Mouse (Mus musculus) liver, embryonic 14 days (tissue): ENCODE data around the gene Tnfrsf13c. TPM values are rescaled to one million over a fixed set of nuclear protein-coding genes. Genes with fewer than 3 reads are reported as not detected.

Experiments
- polyA plus RNA-seq: library from polyadenylated mRNA; depleted of rRNA; stranded (reverse); fragments of >200 nt; gene quantifications from 2 replicates; pipeline ENCODE4 v1.2.3, GENCODE M21; 2012; rRNA removed

Gene Tnfrsf13c
- polyA plus RNA-seq: 0.46 and 0.47 TPM in 2 replicates

DNA sequence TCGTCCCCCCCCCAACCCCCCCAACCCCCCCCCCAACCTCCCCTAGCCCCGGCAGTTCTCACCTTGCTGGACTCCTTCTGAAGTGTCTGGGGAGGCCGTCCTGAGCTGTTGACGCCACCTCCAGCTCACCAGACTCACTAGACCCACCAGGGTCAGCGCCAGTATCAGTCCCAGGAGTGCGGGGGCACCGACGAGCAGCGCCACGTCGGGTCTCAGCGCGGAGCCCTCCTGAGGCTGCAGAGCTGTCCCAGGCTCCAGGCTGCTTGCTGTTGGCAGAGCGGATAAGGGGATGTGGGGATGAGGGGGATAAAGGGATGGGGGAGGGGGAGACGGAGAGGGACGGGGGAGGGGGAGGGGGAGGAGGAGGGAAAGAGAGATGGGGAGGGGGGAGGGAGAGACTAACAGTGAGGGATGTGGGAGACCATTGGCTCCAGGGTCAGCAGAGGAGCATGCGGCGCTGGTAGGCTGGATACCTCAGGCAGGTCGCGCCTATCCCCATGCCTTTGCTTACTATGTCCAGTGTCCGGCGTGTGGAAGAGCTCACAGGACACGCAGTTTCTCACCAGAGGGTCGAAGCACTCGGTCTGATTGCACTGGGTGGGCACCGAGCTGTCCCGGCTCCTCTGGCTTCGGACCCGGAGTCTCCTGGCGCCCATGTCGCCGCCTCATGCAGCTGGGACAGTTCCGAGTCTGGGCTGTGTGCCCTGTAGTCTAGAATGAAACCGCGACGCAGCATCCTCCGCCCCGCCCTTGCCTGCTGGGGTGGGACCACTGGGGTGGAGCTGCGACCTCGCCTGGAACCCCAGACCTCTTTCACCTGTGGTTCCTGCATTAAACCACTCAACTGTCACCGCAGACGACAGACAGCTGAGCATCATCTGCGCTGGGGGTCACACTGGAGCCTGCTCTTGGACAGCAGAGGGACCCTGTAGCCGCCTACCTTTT is at the start of gene Tnfrsf13c:
TSS of gene Tnfrsf13c (minus strand) at position 713 of the 945 bp plus-strand sequence.

GRCm38 (mm10) chr15:82252097-82252496 is 27.9 kb upstream of the Tnfrsf13c start, which contains the start of gene 1500009C09Rik:
Gene 1500009C09Rik, plus strand, starts transcription at chr15:82252397.

DNA sequence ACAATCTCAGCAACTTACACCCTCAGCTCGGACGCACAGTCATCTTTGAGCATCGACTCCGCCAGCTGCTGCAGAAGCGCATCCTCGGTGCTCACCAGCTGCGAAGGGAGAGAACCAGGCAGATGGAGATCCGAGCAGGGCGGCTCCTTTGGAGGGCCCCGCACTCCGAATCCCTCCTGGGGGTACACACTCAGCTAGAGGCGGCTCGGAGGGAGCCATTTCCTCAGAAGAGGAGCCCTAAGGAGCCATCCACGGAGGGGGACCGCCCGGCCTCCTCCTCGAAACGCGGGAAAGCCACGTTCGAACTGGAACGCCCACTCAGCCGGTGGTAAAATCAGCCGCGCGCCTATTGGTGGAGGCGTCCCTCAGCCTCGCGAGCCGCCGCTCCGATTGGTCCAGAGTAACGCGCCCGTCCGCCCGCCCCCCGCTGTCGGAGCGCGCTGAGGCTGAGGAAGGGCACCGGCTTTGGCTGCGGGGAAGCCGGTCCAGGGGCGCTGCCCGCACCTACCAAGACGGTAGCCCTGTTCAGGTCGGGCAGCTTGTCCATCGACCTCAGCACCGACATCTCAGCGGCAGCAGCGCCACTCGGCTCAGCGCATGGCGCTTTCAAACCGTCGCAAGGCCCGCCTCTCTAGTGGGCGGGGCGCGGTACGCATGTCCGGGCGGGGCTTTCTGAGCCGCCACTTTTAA is 20.1 kb upstream of the Tnfrsf13c start, which contains the start of gene Cenpm:
TSS of gene Cenpm (minus strand) at position 634 of the 690 bp plus-strand sequence.

GRCm38 (mm10) chr15:82212752-82213063 is 11.5 kb downstream of the Tnfrsf13c start, which contains the start of gene Shisa8:
Gene Shisa8, minus strand, starts transcription at chr15:82212815.

Other genes starting within 250 kb of the Tnfrsf13c start
- gene 1700029P11Rik, start 243.8 kb downstream of the Tnfrsf13c start, polyA plus RNA-seq: not detected in 2 replicates
- gene Xrcc6, start 236.5 kb downstream of the Tnfrsf13c start, polyA plus RNA-seq: 25.7 and 26.3 TPM in 2 replicates
- gene Desi1, start 190.5 kb downstream of the Tnfrsf13c start, polyA plus RNA-seq: 8.6 and 10.6 TPM in 2 replicates
- 79.2 and 87.2 TPM in 2 replicates for gene Snu13, start 176.8 kb downstream of the Tnfrsf13c start, polyA plus RNA-seq
- gene 4930407I10Rik, start 165.2 kb downstream of the Tnfrsf13c start, polyA plus RNA-seq: not detected in 2 replicates
- gene Mei1, start 154.4 kb downstream of the Tnfrsf13c start, polyA plus RNA-seq: not detected in 2 replicates
- gene Ccdc134, start 96.4 kb downstream of the Tnfrsf13c start, polyA plus RNA-seq: 7.3 and 8.1 TPM in 2 replicates
- gene Srebf2, start 77.2 kb downstream of the Tnfrsf13c start, polyA plus RNA-seq: 26.1 and 27.1 TPM in 2 replicates
- gene Shisa8, start 11.6 kb downstream of the Tnfrsf13c start, polyA plus RNA-seq: 0.11 and 0.16 TPM in 2 replicates
- gene Cenpm, start 20.4 kb upstream of the Tnfrsf13c start, polyA plus RNA-seq: 19.1 and 21.4 TPM in 2 replicates
- gene 1500009C09Rik, start 28.0 kb upstream of the Tnfrsf13c start, polyA plus RNA-seq: not detected in 2 replicates
- gene Sept3, start 50.5 kb upstream of the Tnfrsf13c start, polyA plus RNA-seq: 0.08 and 0.23 TPM in 2 replicates
- gene Wbp2nl, start 74.6 kb upstream of the Tnfrsf13c start, polyA plus RNA-seq: 0.06 and 0.08 TPM in 2 replicates
- 36.3 and 48.4 TPM in 2 replicates for gene Naga, start 114.6 kb upstream of the Tnfrsf13c start, polyA plus RNA-seq
- 22.3 and 26.7 TPM in 2 replicates for gene Pheta2, start 114.6 kb upstream of the Tnfrsf13c start, polyA plus RNA-seq
- 97.0 and 102 TPM in 2 replicates for gene Smdt1, start 114.6 kb upstream of the Tnfrsf13c start, polyA plus RNA-seq
- gene Ndufa6, start 130.0 kb upstream of the Tnfrsf13c start, polyA plus RNA-seq: 296 and 315 TPM in 2 replicates
- gene Cyp2d22, start 155.9 kb upstream of the Tnfrsf13c start, polyA plus RNA-seq: 11.3 and 13.8 TPM in 2 replicates
- 0.07 and 0.10 TPM in 2 replicates for gene Cyp2d11, start 169.7 kb upstream of the Tnfrsf13c start, polyA plus RNA-seq
- 15.6 and 17.2 TPM in 2 replicates for gene Cyp2d10, start 182.8 kb upstream of the Tnfrsf13c start, polyA plus RNA-seq
- 0.92 and 1.4 TPM in 2 replicates for gene Cyp2d9, start 209.1 kb upstream of the Tnfrsf13c start, polyA plus RNA-seq